Mouse (Mus musculus): ENCODE measurements around the gene Elavl3.
"Not testable (repeated sequence)": the region's sequence is repeated elsewhere in the genome, so short reads cannot be mapped to it uniquely, and the experiment has no call there.

- not testable (repeated sequence) for TF ChIP-seq POLR2A (IDR thresholded peaks at IDR 0.05; ENCODE audit: low read depth, low read length); CTCF (conservative IDR thresholded peaks at IDR 0.05; ENCODE audit: insufficient read depth, insufficient read length, low read depth, low read length)
These were observed 24.0 kb upstream of the Elavl3 start for GRCm38 (mm10) chr9:22075778-22076177.

All from kidney, adult 2 months (tissue).